Mouse (Mus musculus) hindbrain, embryonic 10.5 days (tissue): Measurements from ENCODE around the gene Ptprm. TPM values are rescaled to one million over a fixed set of nuclear protein-coding genes. Genes with fewer than 3 reads are reported as not detected.
A peak's percentile ranks its signal among the peaks of the same experiment; 100 is the strongest.

Source experiments
- DNase-seq: peaks from one replicate; pipeline ENCODE4 v3.0.0-alpha.2; 2017; ENCODE audit warnings: low spot score
- H3K27ac ChIP-seq: fragments of 300-500 bp; sonication (generic); 2 replicates; pipeline ENCODE4 v1.5.1; 2016; ENCODE audit warnings: mild to moderate bottlenecking, moderate library complexity
- H3K27me3 ChIP-seq: fragments of 300-500 bp; sonication (generic); 2 replicates; pipeline ENCODE4 v1.6.1; 2016; ENCODE audit warnings: mild to moderate bottlenecking; ENCODE audit not compliant: poor library complexity, insufficient read depth, severe bottlenecking
- H3K36me3 ChIP-seq: fragments of 300-500 bp; sonication (generic); 2 replicates; pipeline ENCODE4 v1.6.1; 2016; ENCODE audit warnings: mild to moderate bottlenecking, moderate library complexity
- H3K4me1 ChIP-seq: fragments of 300-500 bp; sonication (generic); replicated peaks from 2 replicates; pipeline ENCODE4 v1.6.1; 2016; ENCODE audit warnings: mild to moderate bottlenecking
- H3K4me3 ChIP-seq: fragments of 300-500 bp; sonication (generic); 2 replicates; pipeline ENCODE4 v1.5.1; 2016; ENCODE audit warnings: mild to moderate bottlenecking, moderate library complexity
- H3K9me3 ChIP-seq: fragments of 300-500 bp; sonication (generic); 2 replicates; pipeline ENCODE4 v1.6.1; 2016; ENCODE audit warnings: mild to moderate bottlenecking, moderate library complexity
- WGBS: fragments of 180-500 bp; shearing (Covaris S2); methylation state at CpG from one replicate; pipeline ENCODE4 v1.1.7; 2016; 5-methylcytosine and 5-hydroxymethylcytosine counted together
- polyA plus RNA-seq: library from polyadenylated mRNA; unstranded; fragments of >200 nt; fragmentation: Nextera tagmentation; extraction: Ambion mirVana; gene quantifications from 2 replicates; pipeline ENCODE4 v1.2.1, GENCODE M21; 2016

Gene Ptprm
- polyA plus RNA-seq, 1 experiment from 2014 or later: 8.1 TPM

- no peaks in the 10 kb centered on the region for H3K9me3 ChIP-seq
- no peak for DNase-seq
- H3K27ac ChIP-seq: no peak overlapping the region
- H3K4me3 ChIP-seq: no peak overlapping the region
- no peaks in the 10 kb centered on the region; the same call in 1 of the 2 replicates for H3K4me1 ChIP-seq
- 77% methylated on average over 2 of the region's 2 CpGs for WGBS
- no peaks in the 10 kb centered on the region for H3K36me3 ChIP-seq
- no peaks in the 10 kb centered on the region for H3K27me3 ChIP-seq
These were observed 395.5 kb downstream of the Ptprm start for GRCm38 (mm10) chr17:66958766-66959165.

- Histone ChIP-seq H3K27ac (no peak overlapping the region), H3K4me1 (no peaks in the 10 kb centered on the region), H3K9me3 (no peaks in the 10 kb centered on the region), H3K36me3 (no peaks in the 10 kb centered on the region), H3K27me3 (no peaks in the 10 kb centered on the region), H3K4me3 (no peak overlapping the region)
- no peak for DNase-seq
- WGBS: 74% methylated on average over 4 of the region's 4 CpGs
These were observed 409.8 kb downstream of the Ptprm start for GRCm38 (mm10) chr17:66944498-66944897.

GRCm38 (mm10) chr17:66943539-66943938, 410.7 kb downstream of the Ptprm start:
- H3K27ac ChIP-seq: no peak overlapping the region
- no peak for DNase-seq
- no peak overlapping the region for H3K4me3 ChIP-seq
- H3K4me1 ChIP-seq: no peaks in the 10 kb centered on the region
- H3K36me3 ChIP-seq: no peaks in the 10 kb centered on the region
- no peaks in the 10 kb centered on the region for H3K27me3 ChIP-seq
- no peaks in the 10 kb centered on the region for H3K9me3 ChIP-seq
- 90% methylated on average over 9 of the region's 9 CpGs for WGBS

GRCm38 (mm10) chr17:66925611-66926010, 428.6 kb downstream of the Ptprm start:
- no peaks in the 10 kb centered on the region for H3K27me3 ChIP-seq
- H3K9me3 ChIP-seq: peaks cover 9% of the 10 kb centered on the region; the same call in 1 of the 2 replicates
- no peaks in the 10 kb centered on the region for H3K4me1 ChIP-seq
- H3K27ac ChIP-seq: no peak overlapping the region
- no peaks in the 10 kb centered on the region for H3K36me3 ChIP-seq
- H3K4me3 ChIP-seq: no peak overlapping the region
- 90% methylated on average over 5 of the region's 5 CpGs for WGBS
- DNase-seq: no peak

GRCm38 (mm10) chr17:66914696-66915095, 439.6 kb downstream of the Ptprm start:
- no peaks in the 10 kb centered on the region for H3K36me3 ChIP-seq
- DNase-seq: no peak
- no peak overlapping the region for H3K27ac ChIP-seq
- 42% methylated on average over 6 of the region's 6 CpGs for WGBS
- H3K4me1 ChIP-seq: no peaks in the 10 kb centered on the region
- H3K27me3 ChIP-seq: no peaks in the 10 kb centered on the region
- no peak overlapping the region for H3K4me3 ChIP-seq
- no peaks in the 10 kb centered on the region for H3K9me3 ChIP-seq

- H3K36me3 ChIP-seq: no peaks in the 10 kb centered on the region
- H3K27ac ChIP-seq: no peak overlapping the region
- DNase-seq: peak; percentile 8
- H3K4me3 ChIP-seq: no peak overlapping the region
- H3K27me3 ChIP-seq: no peaks in the 10 kb centered on the region
- WGBS: 75% methylated on average over 6 of the region's 6 CpGs
- H3K9me3 ChIP-seq: no peaks in the 10 kb centered on the region
- no peaks in the 10 kb centered on the region for H3K4me1 ChIP-seq
These were observed 441.7 kb downstream of the Ptprm start for GRCm38 (mm10) chr17:66912533-66912932.

GRCm38 (mm10) chr17:66912120-66912519, 442.1 kb downstream of the Ptprm start:
- no peak for DNase-seq
- WGBS: 83% methylated on average over 11 of the region's 11 CpGs
- H3K4me1 ChIP-seq: no peaks in the 10 kb centered on the region
- H3K27me3 ChIP-seq: no peaks in the 10 kb centered on the region
- no peaks in the 10 kb centered on the region for H3K9me3 ChIP-seq
- no peak overlapping the region for H3K4me3 ChIP-seq
- H3K36me3 ChIP-seq: no peaks in the 10 kb centered on the region
- H3K27ac ChIP-seq: no peak overlapping the region

GRCm38 (mm10) chr17:66909901-66910300, 444.4 kb downstream of the Ptprm start:
- Histone ChIP-seq H3K4me1 (no peaks in the 10 kb centered on the region), H3K9me3 (no peaks in the 10 kb centered on the region), H3K27me3 (no peaks in the 10 kb centered on the region), H3K36me3 (no peaks in the 10 kb centered on the region), H3K27ac (no peak overlapping the region), H3K4me3 (no peak overlapping the region)
- no peak for DNase-seq
- 82% methylated on average over 4 of the region's 4 CpGs for WGBS

- Histone ChIP-seq H3K27me3 (no peaks in the 10 kb centered on the region), H3K4me1 (no peaks in the 10 kb centered on the region), H3K4me3 (no peak overlapping the region), H3K27ac (no peak overlapping the region), H3K36me3 (no peaks in the 10 kb centered on the region), H3K9me3 (no peaks in the 10 kb centered on the region)
- WGBS: 90% methylated on average over 6 of the region's 6 CpGs
- DNase-seq: no peak
These were observed 445.3 kb downstream of the Ptprm start for GRCm38 (mm10) chr17:66908921-66909320.

GRCm38 (mm10) chr17:66894181-66894580, 460.1 kb downstream of the Ptprm start:
- WGBS: 65% methylated on average over 1 of the region's 1 CpGs

GRCm38 (mm10) chr17:66891916-66892315, 462.3 kb downstream of the Ptprm start:
- no peak for DNase-seq
- no peaks in the 10 kb centered on the region for H3K36me3 ChIP-seq
- H3K4me1 ChIP-seq: no peaks in the 10 kb centered on the region
- no peak overlapping the region for H3K27ac ChIP-seq
- no peak overlapping the region for H3K4me3 ChIP-seq
- H3K27me3 ChIP-seq: no peaks in the 10 kb centered on the region
- no peaks in the 10 kb centered on the region for H3K9me3 ChIP-seq
- 94% methylated on average over 6 of the region's 6 CpGs for WGBS

More at GRCm38 (mm10) chr17:66894181-66894580, 460.1 kb downstream of the Ptprm start:
- Histone ChIP-seq H3K27ac (no peak overlapping the region), H3K4me1 (no peaks in the 10 kb centered on the region), H3K4me3 (no peak overlapping the region), H3K9me3 (no peaks in the 10 kb centered on the region), H3K27me3 (no peaks in the 10 kb centered on the region), H3K36me3 (no peaks in the 10 kb centered on the region)
- DNase-seq: no peak

- H3K4me3 ChIP-seq: no peak overlapping the region
- no peaks in the 10 kb centered on the region for H3K4me1 ChIP-seq
- H3K36me3 ChIP-seq: no peaks in the 10 kb centered on the region
- no peak overlapping the region for H3K27ac ChIP-seq
- no peaks in the 10 kb centered on the region for H3K27me3 ChIP-seq
- no peak for DNase-seq
- 82% methylated on average over 13 of the region's 13 CpGs for WGBS
- no peaks in the 10 kb centered on the region for H3K9me3 ChIP-seq
These were observed 463.0 kb downstream of the Ptprm start for GRCm38 (mm10) chr17:66891067-66891862.

- 80% methylated on average over 2 of the region's 2 CpGs for WGBS
- no peaks in the 10 kb centered on the region for H3K36me3 ChIP-seq
- H3K27me3 ChIP-seq: no peaks in the 10 kb centered on the region
- no peaks in the 10 kb centered on the region for H3K9me3 ChIP-seq
- no peak for DNase-seq
- H3K27ac ChIP-seq: no peak overlapping the region
- no peak overlapping the region for H3K4me3 ChIP-seq
- H3K4me1 ChIP-seq: peaks cover 4% of the 10 kb centered on the region; the same call in 1 of the 2 replicates
These were observed 472.0 kb downstream of the Ptprm start for GRCm38 (mm10) chr17:66882304-66882703.
